Comparison of ENCODE assay signal across 8 mouse cellular contexts in the genomic region with DNA sequence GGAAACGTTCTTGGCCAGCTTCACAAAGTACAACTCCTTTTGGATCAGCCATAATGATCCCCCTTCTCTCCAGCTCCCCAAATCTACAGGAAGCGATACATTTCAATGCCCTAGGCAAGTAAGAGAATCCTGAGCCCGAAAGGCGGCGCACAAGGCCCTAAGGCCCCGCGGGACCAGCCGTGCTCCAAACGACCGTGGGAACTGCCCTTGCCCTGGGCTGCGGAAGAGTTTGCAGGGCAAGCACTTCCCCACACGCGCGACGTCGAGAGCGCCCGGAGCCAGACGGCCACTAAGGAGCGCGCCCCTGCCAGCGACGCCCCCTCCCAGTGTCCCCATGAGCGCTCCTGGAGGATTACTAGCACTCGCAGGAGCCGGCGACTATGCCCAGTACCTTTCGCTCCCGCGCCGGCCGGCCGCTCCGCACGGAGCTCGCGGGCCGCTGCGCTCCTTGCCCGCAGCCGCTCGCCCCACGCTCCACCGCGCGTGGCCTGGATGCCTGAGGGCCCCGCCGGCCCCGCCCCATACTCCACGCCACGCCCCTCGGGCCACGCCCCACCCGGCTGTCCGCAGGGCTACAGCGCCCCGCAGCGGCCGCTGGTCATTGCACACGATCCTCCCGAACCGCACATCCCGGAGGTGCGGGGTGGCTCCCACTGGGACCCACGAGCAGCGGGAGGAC. TPM values are rescaled to one million over a fixed set of nuclear protein-coding genes. Genes with fewer than 3 reads are reported as not detected.
DNase-seq lines count a peak whose midpoint lies in the region; ATAC-seq and TF ChIP-seq lines count a peak whose summit lies in the region.

Ankrd6 (minus strand) TSS at position 486 of the 679 bp plus-strand sequence.

- peak; percentile 89 for ATAC-seq in cerebellum, adult (ENCODE audit: insufficient number of reproducible peaks, low FRiP score, low TSS enrichment)
- ATAC-seq in forebrain, embryonic 13.5 days = peak; percentile 96
- ATAC-seq in heart, postnatal 0 days (ENCODE audit: insufficient read depth, low read depth) = peak; percentile 96
- ATAC-seq in liver, postnatal 0 days = peak; percentile 96
- ATAC-seq in neural tube, embryonic 15.5 days (ENCODE audit: low FRiP score) = peak; percentile 97

- no peak within 1 kb of the TSS for H3K27ac ChIP-seq in forebrain, embryonic 13.5 days
- H3K27ac ChIP-seq in heart, postnatal 0 days (ENCODE audit: low read depth) = no peak within 1 kb of the TSS
- H3K27ac ChIP-seq in liver, postnatal 0 days (ENCODE audit: low read depth) = no peak within 1 kb of the TSS
- H3K27ac ChIP-seq in neural tube, embryonic 15.5 days (replicated peaks) = peak within 1 kb of the TSS; percentile 58; the same call in 1 of the 2 replicates

- no peak for TF ChIP-seq EP300 in heart, postnatal 0 days (IDR thresholded peaks at IDR 0.05; ENCODE audit: low read depth)
- TF ChIP-seq EP300 in liver, postnatal 0 days (IDR thresholded peaks at IDR 0.05; ENCODE audit: low read depth) = no peak

- H3K4me1 ChIP-seq in E14TG2a.4 (replicated peaks; ENCODE audit: low read depth, low read length) = peaks cover 67% of the 10 kb centered on the region
- peaks cover 30% of the 10 kb centered on the region for H3K4me1 ChIP-seq in forebrain, embryonic 13.5 days
- H3K4me1 ChIP-seq in heart, postnatal 0 days (ENCODE audit: control insufficient read depth, insufficient read depth) = peaks cover 12% of the 10 kb centered on the region; the same call in 1 of the 2 replicates
- peaks cover 6% of the 10 kb centered on the region; the same call in 1 of the 2 replicates for H3K4me1 ChIP-seq in liver, postnatal 0 days (ENCODE audit: insufficient read depth)
- H3K4me1 ChIP-seq in neural tube, embryonic 15.5 days = peaks cover 31% of the 10 kb centered on the region

- under 1% methylated on average over 65 of the region's 66 CpGs for WGBS in forebrain, embryonic 13.5 days
- under 1% methylated on average over 62 of the region's 66 CpGs for WGBS in heart, postnatal 0 days
- WGBS in liver, postnatal 0 days (ENCODE audit: insufficient replicate concordance) = under 1% methylated on average over 62 of the region's 66 CpGs
- WGBS in neural tube, embryonic 15.5 days = under 1% methylated on average over 56 of the region's 66 CpGs

- peak within 1 kb of the TSS; percentile 85 for H3K4me2 ChIP-seq in forebrain, embryonic 13.5 days
- peak within 1 kb of the TSS; percentile 87 for H3K4me2 ChIP-seq in heart, postnatal 0 days (ENCODE audit: low read depth, low read length)
- peak within 1 kb of the TSS; percentile 84 for H3K4me2 ChIP-seq in liver, postnatal 0 days (ENCODE audit: low read depth, low read length)
- peak within 1 kb of the TSS; percentile 91 for H3K4me2 ChIP-seq in neural tube, embryonic 15.5 days

- peaks cover 19% of the 10 kb centered on the region for H3K27me3 ChIP-seq in E14TG2a.4 (ENCODE audit: insufficient read depth, low read length)
- H3K27me3 ChIP-seq in forebrain, embryonic 13.5 days = peaks cover 11% of the 10 kb centered on the region; the same call in 1 of the 2 replicates
- peaks cover 14% of the 10 kb centered on the region for H3K27me3 ChIP-seq in heart, postnatal 0 days (ENCODE audit: control insufficient read depth, insufficient read depth, low read length)
- H3K27me3 ChIP-seq in liver, postnatal 0 days (ENCODE audit: insufficient read depth, low read length) = peaks cover 38% of the 10 kb centered on the region
- H3K27me3 ChIP-seq in neural tube, embryonic 15.5 days (replicated peaks) = no peaks in the 10 kb centered on the region

- no peaks in the 10 kb centered on the region for H3K36me3 ChIP-seq in E14TG2a.4 (ENCODE audit: insufficient read depth, low read length)
- no peaks in the 10 kb centered on the region for H3K36me3 ChIP-seq in forebrain, embryonic 13.5 days (ENCODE audit: poor library complexity, severe bottlenecking)
- no peaks in the 10 kb centered on the region for H3K36me3 ChIP-seq in heart, postnatal 0 days (replicated peaks; ENCODE audit: control insufficient read depth, insufficient read depth, low read length)
- H3K36me3 ChIP-seq in liver, postnatal 0 days (replicated peaks; ENCODE audit: insufficient read depth, low read length) = no peaks in the 10 kb centered on the region
- no peaks in the 10 kb centered on the region for H3K36me3 ChIP-seq in neural tube, embryonic 15.5 days

- H3K9ac ChIP-seq in forebrain, embryonic 13.5 days = peak within 1 kb of the TSS; percentile 76
- H3K9ac ChIP-seq in heart, postnatal 0 days (replicated peaks; ENCODE audit: low read depth, low read length) = peak within 1 kb of the TSS; percentile 54
- peak within 1 kb of the TSS; percentile 44 for H3K9ac ChIP-seq in liver, postnatal 0 days (replicated peaks)
- peak within 1 kb of the TSS; percentile 67 for H3K9ac ChIP-seq in neural tube, embryonic 15.5 days (replicated peaks)

- TF ChIP-seq CTCF in E14TG2a.4 (conservative IDR thresholded peaks at IDR 0.05; ENCODE audit: low read length) = peak; percentile 9; the same call in 1 of the 2 replicates
- peak; percentile 82 for TF ChIP-seq CTCF in heart, postnatal 0 days (IDR thresholded peaks at IDR 0.05; ENCODE audit: low read depth)
- TF ChIP-seq CTCF in liver, postnatal 0 days (IDR thresholded peaks at IDR 0.05; ENCODE audit: low read depth) = peak; percentile 88

- H3K4me3 ChIP-seq in E14TG2a.4 (replicated peaks; ENCODE audit: low read length) = peak within 1 kb of the TSS; percentile 92
- peak within 1 kb of the TSS; percentile 70 for H3K4me3 ChIP-seq in forebrain, embryonic 13.5 days
- H3K4me3 ChIP-seq in heart, postnatal 0 days (ENCODE audit: low read depth, low read length) = peak within 1 kb of the TSS; percentile 70
- peak within 1 kb of the TSS; percentile 57 for H3K4me3 ChIP-seq in liver, postnatal 0 days (ENCODE audit: low read depth, low read length)
- H3K4me3 ChIP-seq in neural tube, embryonic 15.5 days (replicated peaks) = peak within 1 kb of the TSS; percentile 83

- DNase-seq in heart, postnatal 0 days (ENCODE audit: low spot score) = peak; percentile 70
- DNase-seq in kidney, postnatal 36 days = peak; percentile 56 to 88
- peak; percentile 91 for DNase-seq in liver, postnatal 0 days
- peak; percentile 90 for DNase-seq in testis, postnatal 10 days (ENCODE audit: low spot score)

- no peaks in the 10 kb centered on the region for H3K9me3 ChIP-seq in E14TG2a.4 (ENCODE audit: low read length)
- no peaks in the 10 kb centered on the region for H3K9me3 ChIP-seq in forebrain, embryonic 13.5 days (replicated peaks)
- no peaks in the 10 kb centered on the region for H3K9me3 ChIP-seq in heart, postnatal 0 days (replicated peaks; ENCODE audit: control insufficient read depth, low read length)
- no peaks in the 10 kb centered on the region for H3K9me3 ChIP-seq in liver, postnatal 0 days (ENCODE audit: low read length)
- H3K9me3 ChIP-seq in neural tube, embryonic 15.5 days (replicated peaks) = no peaks in the 10 kb centered on the region

RNA-seq across cellular contexts. Expression of gene Ankrd6, which starts in this region (rescaled TPM):
- polyA plus RNA-seq in forebrain, embryonic 13.5 days (2015; fragmentation: Nextera tagmentation; extraction: Ambion mirVana) = 25.4 and 27.5 TPM in 2 replicates
- total RNA-seq in heart, postnatal 0 days (2014; rRNA removed; ENCODE audit: low replicate concordance) = 1.6 and 20.0 TPM in 2 replicates
- 2.3 and 2.4 TPM in 2 replicates for polyA plus RNA-seq in heart, postnatal 0 days (2015; fragmentation: Nextera tagmentation; extraction: Ambion mirVana)
- polyA plus RNA-seq in liver, postnatal 0 days (2015; fragmentation: Nextera tagmentation; extraction: Ambion mirVana) = 0.36 and 0.54 TPM in 2 replicates
- 21.0 and 23.7 TPM in 2 replicates for polyA plus RNA-seq in neural tube, embryonic 15.5 days (2015; fragmentation: Nextera tagmentation; extraction: Ambion mirVana)

Comparison
In these comparisons a context has a peak if more than half of its experiments do, and no peak if none do; other contexts are left out.
1. Peak in DNase-seq, ATAC-seq, H3K4me3 ChIP-seq, H3K9ac ChIP-seq and H3K4me2 ChIP-seq in liver, postnatal 0 days; RNA of the gene not detected or under 1 TPM.
2. CTCF ChIP-seq: peak in every context shown above with its lines; median percentile 88 in liver, postnatal 0 days; 82 in heart, postnatal 0 days; 9 in E14TG2a.4.